Mouse (Mus musculus): ENCODE results near the gene Gm15557. TPM values are rescaled to one million over a fixed set of nuclear protein-coding genes. Genes with fewer than 3 reads are reported as not detected.
"Not testable (repeated sequence)": the region's sequence is repeated elsewhere in the genome, so short reads cannot be mapped to it uniquely, and the experiment has no call there.

Gene Gm15557
- not detected for total RNA-seq (2021)
- long read RNA-seq, experiment 1: 0 reads
- long read RNA-seq, experiment 2: 0 reads

GRCm38 (mm10) chr2:155940681-155941080, at the start of gene Gm15557:
TSS of gene Gm15557 (plus strand) at chr2:155940728.
- no peak for DNase-seq (ENCODE audit: low spot score in 2 of 2)

- DNase-seq (ENCODE audit: low spot score in 2 of 2): no peak
These were observed 46.1 kb upstream of the Gm15557 start for GRCm38 (mm10) chr2:155894307-155895045.

- DNase-seq (ENCODE audit: low spot score in 2 of 2): no peak
These were observed 45.3 kb upstream of the Gm15557 start for GRCm38 (mm10) chr2:155895046-155895735.

GRCm38 (mm10) chr2:155902989-155903631, 37.4 kb upstream of the Gm15557 start:
- no peak for DNase-seq (ENCODE audit: low spot score in 2 of 2)

- DNase-seq (ENCODE audit: low spot score in 2 of 2): no peak
These were observed 36.9 kb upstream of the Gm15557 start for GRCm38 (mm10) chr2:155903632-155904008.

- DNase-seq (ENCODE audit: low spot score in 2 of 2): no peak
These were observed 25.8 kb upstream of the Gm15557 start for GRCm38 (mm10) chr2:155914684-155915083.

- no peak for DNase-seq (ENCODE audit: low spot score in 2 of 2)
These were observed 17.4 kb upstream of the Gm15557 start for GRCm38 (mm10) chr2:155923143-155923542.

GRCm38 (mm10) chr2:155925213-155925612, 15.3 kb upstream of the Gm15557 start:
- DNase-seq (ENCODE audit: low spot score in 2 of 2): not testable (repeated sequence)

- no peak for DNase-seq (ENCODE audit: low spot score in 2 of 2)
These were observed 11.7 kb upstream of the Gm15557 start for GRCm38 (mm10) chr2:155928711-155929345.

- DNase-seq (ENCODE audit: low spot score in 2 of 2): peak; percentile 83 to 92
These were observed 10.7 kb upstream of the Gm15557 start, which contains the start of gene Uqcc1 for GRCm38 (mm10) chr2:155929531-155930442. TSS of gene Uqcc1 (minus strand) at chr2:155930310.

- no peak for DNase-seq (ENCODE audit: low spot score in 2 of 2)
These were observed 515 bp upstream of the Gm15557 start for GRCm38 (mm10) chr2:155939897-155940529.

- DNase-seq (ENCODE audit: low spot score in 2 of 2): peak; percentile 69 to 80
These were observed 1.3 kb downstream of the Gm15557 start for GRCm38 (mm10) chr2:155941697-155942442.

GRCm38 (mm10) chr2:155943463-155943862, 2.9 kb downstream of the Gm15557 start:
- no peak for DNase-seq (ENCODE audit: low spot score in 2 of 2)

GRCm38 (mm10) chr2:155944685-155945084, 4.2 kb downstream of the Gm15557 start:
- DNase-seq (ENCODE audit: low spot score in 2 of 2): no peak

GRCm38 (mm10) chr2:155945124-155945523, 4.6 kb downstream of the Gm15557 start, which contains the start of gene Gdf5:
TSS of gene Gdf5 (minus strand) at chr2:155945367.
- no peak for DNase-seq (ENCODE audit: low spot score in 2 of 2)

- no peak for DNase-seq (ENCODE audit: low spot score in 2 of 2)
These were observed 5.1 kb downstream of the Gm15557 start for GRCm38 (mm10) chr2:155945580-155945979.

- DNase-seq (ENCODE audit: low spot score in 2 of 2): peak; percentile 66 to 79
These were observed 5.5 kb downstream of the Gm15557 start for GRCm38 (mm10) chr2:155946069-155946468.

GRCm38 (mm10) chr2:155946499-155946898, 6.0 kb downstream of the Gm15557 start:
- DNase-seq (ENCODE audit: low spot score in 2 of 2): no peak

GRCm38 (mm10) chr2:155947390-155948002, 7.0 kb downstream of the Gm15557 start:
- no peak for DNase-seq (ENCODE audit: low spot score in 2 of 2)
